Mouse (Mus musculus) Patski (cell line): ENCODE measurements around the gene Boc. TPM values are rescaled to one million over a fixed set of nuclear protein-coding genes. Genes with fewer than 3 reads are reported as not detected.

Source experiments
- ATAC-seq: fragments of 100-300 bp; one replicate; pipeline ENCODE4 v1.8.0; 2021
- CTCF ChIA-PET: fragments of 350-600 bp; sonication (Branson Sonifier 250); formaldehyde crosslinking; loops from one replicate; lab custom pipeline; 2022; ENCODE audit warnings: inconsistent platforms; lab: Charles Lee
- POLR2A ChIA-PET: fragments of 350-600 bp; sonication (Branson Sonifier 250); formaldehyde crosslinking; loops from one replicate; lab custom pipeline; 2022; ENCODE audit warnings: antibody characterized with exemption, inconsistent platforms; lab: Charles Lee
- DNase-seq: peaks from one replicate; pipeline ENCODE4 v3.0.0-alpha.2; 2011; ENCODE audit warnings: low read depth, low spot score
- H3K27me3 ChIP-seq: fragments of 371-371 bp; one replicate; pipeline ENCODE4 v1.5.1; 2021
- CTCF ChIP-seq: fragments of 100-300 bp; IDR thresholded peaks from one replicate; pipeline ENCODE4 v1.5.1; 2021
- in situ Hi-C: fragments of 300-500 bp; cut with MboI; formaldehyde crosslinking; loops from 3 replicates; pipeline ENCODE4 v1.11.1; 2018; ENCODE audit warnings: low pct_unique_long_range_greater_than_20kb, mixed read lengths
- polyA plus RNA-seq: library from polyadenylated mRNA; unstranded; gene quantifications from one replicate; pipeline ENCODE4 v1.2.3, GENCODE M21; 2021

Boc gene
- polyA plus RNA-seq, 1 experiment from 2014 or later, result 13.8 TPM

DNA sequence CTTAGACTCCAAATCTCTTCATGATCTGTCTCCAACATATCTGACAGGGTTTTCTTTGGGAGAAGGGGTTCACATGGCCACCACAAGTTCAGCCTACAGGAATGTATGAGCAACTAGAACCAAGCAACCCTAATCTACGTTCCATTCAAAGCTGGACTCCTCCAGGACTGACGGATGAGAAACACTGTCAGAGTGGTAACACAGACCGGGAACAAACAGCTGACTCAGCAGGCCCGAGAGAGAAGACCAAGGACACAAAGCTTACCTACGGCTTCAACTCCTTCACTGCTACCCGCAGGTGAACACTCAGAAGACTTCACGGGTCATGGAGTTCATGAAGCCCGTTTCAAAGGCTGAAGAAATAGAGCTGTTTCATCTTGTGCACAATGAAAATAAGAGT lies 4.8 kb downstream of the Boc start:
- no peaks in the 10 kb centered on the region for H3K27me3 ChIP-seq
- TF ChIP-seq CTCF, result no peak
- CTCF ChIA-PET, result interaction anchor here (1.6 kb wide), 1 partner anchor 15 kb away, joined by 3 read pairs; no protein-coding TSS in a partner anchor
- DNase-seq (no peak), ATAC-seq (no peak)
- in situ Hi-C loops, result no loop called here
- POLR2A ChIA-PET, result interaction anchor here (0.7 kb wide), 1 partner anchor 23 kb away, joined by 3 read pairs; no protein-coding TSS in a partner anchor

DNA sequence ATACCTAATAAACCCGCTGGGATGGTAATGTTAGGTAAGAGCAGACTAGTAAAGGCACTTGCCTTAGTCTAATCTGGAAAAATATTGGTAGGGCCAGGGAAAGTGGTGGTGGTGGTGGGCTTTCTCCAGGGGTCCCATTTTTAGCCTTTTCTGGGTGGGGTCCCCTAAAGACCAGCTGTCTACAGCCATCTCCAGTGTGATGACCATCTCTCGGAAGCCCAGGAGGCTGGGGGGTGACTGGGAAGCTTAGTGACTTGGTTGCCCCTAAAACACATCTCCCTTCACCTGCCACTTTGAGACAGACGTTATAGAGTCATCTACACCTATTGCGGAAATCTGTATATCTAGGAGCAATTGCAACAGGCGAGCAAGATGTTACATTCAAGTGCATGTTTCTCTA lies 6.0 kb downstream of the Boc start:
- ATAC-seq (no peak), DNase-seq (no peak)
- POLR2A ChIA-PET, result no interaction called here
- CTCF ChIA-PET, result no interaction called here
- TF ChIP-seq CTCF, result no peak
- no peaks in the 10 kb centered on the region for H3K27me3 ChIP-seq
- in situ Hi-C loops, result no loop called here

GRCm38 (mm10) chr16:44552036-44552435 lies 6.7 kb downstream of the Boc start:
- DNase-seq (no peak), ATAC-seq (no peak)
- TF ChIP-seq CTCF, result no peak
- in situ Hi-C loops, result no loop called here
- CTCF ChIA-PET, result no interaction called here
- POLR2A ChIA-PET, result no interaction called here
- H3K27me3 ChIP-seq, result no peaks in the 10 kb centered on the region

DNA sequence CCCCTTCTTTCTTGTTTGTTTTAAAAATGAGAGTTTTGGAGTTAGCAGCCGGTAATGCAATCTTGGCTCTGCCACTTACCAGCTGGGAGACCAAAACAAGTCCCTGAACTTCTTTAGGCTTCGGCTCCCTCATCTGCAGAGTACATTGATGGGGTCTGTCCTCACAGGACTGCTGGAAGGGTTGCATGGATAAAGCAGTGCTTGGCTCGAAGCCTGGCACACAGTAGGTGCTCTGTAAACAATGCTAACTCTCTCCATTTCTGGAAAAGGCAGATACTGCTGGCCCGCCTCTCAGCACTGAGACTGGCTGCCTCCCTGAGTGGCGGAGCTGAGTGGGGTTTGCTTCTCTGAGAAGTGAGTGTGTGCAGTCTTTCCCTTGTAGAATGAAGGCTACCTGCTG lies 7.2 kb downstream of the Boc start:
- H3K27me3 ChIP-seq, result no peaks in the 10 kb centered on the region
- no peak for TF ChIP-seq CTCF
- no peak for DNase-seq
- in situ Hi-C loops, result no loop called here
- POLR2A ChIA-PET, result no interaction called here
- CTCF ChIA-PET, result no interaction called here
- ATAC-seq, result no peak

- in situ Hi-C loops, result no loop called here
- no peak for ATAC-seq
- H3K27me3 ChIP-seq, result no peaks in the 10 kb centered on the region
- TF ChIP-seq CTCF, result no peak
- ChIA-PET POLR2A (no interaction called here), CTCF (no interaction called here)
- no peak for DNase-seq
Measured at GRCm38 (mm10) chr16:44550843-44551242, 7.9 kb downstream of the Boc start.

- in situ Hi-C loops, result no loop called here
Measured at GRCm38 (mm10) chr16:44549867-44550679, 8.6 kb downstream of the Boc start.

DNA sequence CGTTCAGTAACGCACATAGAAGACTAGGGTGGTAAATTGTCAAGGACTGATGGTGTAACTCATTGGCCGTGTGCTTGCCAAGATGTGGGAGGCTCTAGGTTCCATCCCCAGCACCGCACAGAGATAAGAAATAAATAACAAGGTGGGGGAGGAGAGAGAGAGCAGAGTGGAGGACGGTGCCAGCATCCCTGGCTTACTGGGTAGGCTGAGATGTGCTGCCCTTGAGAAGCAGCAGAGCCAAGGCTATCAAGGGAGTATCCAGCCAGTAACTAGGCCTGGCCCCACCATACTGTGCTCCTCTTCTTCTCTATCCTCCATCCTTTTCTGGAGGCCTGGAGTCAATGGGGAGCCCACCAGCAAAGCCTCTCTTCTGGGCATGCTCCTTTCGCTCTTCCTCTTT lies 9.3 kb downstream of the Boc start:
- no peak for TF ChIP-seq CTCF
- CTCF ChIA-PET, result no interaction called here
- no peak for DNase-seq

More at GRCm38 (mm10) chr16:44549867-44550679, 8.6 kb downstream of the Boc start:
- POLR2A ChIA-PET, result no interaction called here
- ATAC-seq (no peak), DNase-seq (no peak)
- no peaks in the 10 kb centered on the region for H3K27me3 ChIP-seq
- no peak for TF ChIP-seq CTCF
- CTCF ChIA-PET, result no interaction called here

GRCm38 (mm10) chr16:44547976-44548375 lies 10.7 kb downstream of the Boc start:
- in situ Hi-C loops, result no loop called here
- ChIA-PET POLR2A (no interaction called here), CTCF (no interaction called here)
- no peak for TF ChIP-seq CTCF
- ATAC-seq (no peak), DNase-seq (no peak)
- H3K27me3 ChIP-seq, result no peaks in the 10 kb centered on the region

More for the DNA sequence above, 9.3 kb downstream of the Boc start:
- H3K27me3 ChIP-seq, result no peaks in the 10 kb centered on the region
- ATAC-seq, result no peak
- POLR2A ChIA-PET, result no interaction called here
- in situ Hi-C loops, result no loop called here

DNA sequence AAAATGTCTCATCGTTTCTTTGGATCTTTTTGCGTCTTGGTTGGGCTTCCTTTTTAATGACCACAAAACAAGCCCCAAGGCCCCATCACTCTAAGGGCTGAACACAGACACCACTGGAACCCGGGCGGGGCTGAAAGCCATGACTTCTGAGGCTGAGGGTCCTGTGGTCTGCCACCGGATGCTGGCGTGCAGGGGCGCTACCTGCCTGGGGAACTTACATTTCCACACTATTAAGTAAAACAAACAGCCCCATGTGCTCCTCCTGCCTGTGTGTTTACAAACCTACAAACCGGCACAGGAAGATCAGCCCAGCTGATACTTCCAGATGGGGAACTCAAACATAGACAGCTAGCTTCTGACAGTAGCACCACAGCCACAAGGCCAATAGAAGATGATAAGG lies 11.9 kb downstream of the Boc start:
- CTCF ChIA-PET, result interaction anchor here (1.0 kb wide), 1 partner anchor 9 kb away, joined by 4 read pairs; no protein-coding TSS in a partner anchor
- no peaks in the 10 kb centered on the region for H3K27me3 ChIP-seq
- in situ Hi-C loops, result no loop called here
- ATAC-seq (no peak), DNase-seq (no peak)
- POLR2A ChIA-PET, result no interaction called here
- TF ChIP-seq CTCF, result no peak

DNA sequence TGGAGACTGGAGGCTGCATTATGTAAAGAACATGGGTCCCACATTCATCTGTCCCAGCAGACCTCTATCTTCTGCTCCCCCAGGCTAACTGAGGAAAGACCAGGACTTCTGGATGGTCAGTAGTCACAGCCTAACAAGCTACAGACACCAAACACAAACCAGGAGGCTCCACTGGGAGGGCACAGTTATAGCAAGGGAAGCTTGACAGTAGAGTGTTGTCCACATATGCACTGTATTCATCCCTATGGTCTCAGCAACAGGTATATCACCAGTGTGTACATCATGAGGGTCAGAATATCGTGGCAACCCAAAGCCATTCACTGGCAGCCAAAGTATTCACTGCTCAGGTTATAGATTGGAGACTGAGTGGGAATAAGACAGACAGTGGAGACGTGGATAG lies 12.8 kb downstream of the Boc start:
- ATAC-seq (no peak), DNase-seq (no peak)
- ChIA-PET POLR2A (interaction anchor here (1.1 kb wide), 1 partner anchor 10 kb away, joined by 4 read pairs; no protein-coding TSS in a partner anchor), CTCF (interaction anchor here (0.7 to 3.6 kb wide), 2 partner anchors 8 to 11 kb away, joined by 3 to 20 read pairs; partner anchors contain the start of gene Boc)
- H3K27me3 ChIP-seq, result no peaks in the 10 kb centered on the region
- in situ Hi-C loops, result no loop called here
- no peak for TF ChIP-seq CTCF

- H3K27me3 ChIP-seq, result no peaks in the 10 kb centered on the region
- DNase-seq (no peak), ATAC-seq (peak; percentile 68)
- no peak for TF ChIP-seq CTCF
- ChIA-PET POLR2A (interaction anchor here (1.1 to 1.3 kb wide), 2 partner anchors 11 to 13 kb away, joined by 4 to 6 read pairs; no protein-coding TSS in a partner anchor), CTCF (interaction anchor here (3.6 kb wide), 1 partner anchor 12 kb away, joined by 20 read pairs; the partner anchor contains the start of gene Boc)
- in situ Hi-C loops, result no loop called here
Measured at GRCm38 (mm10) chr16:44545153-44545552, 13.5 kb downstream of the Boc start.
